Mouse (Mus musculus) embryonic facial prominence, embryonic 13.5 days (tissue): ENCODE measurements around the gene Dst. TPM values are rescaled to one million over a fixed set of nuclear protein-coding genes. Genes with fewer than 3 reads are reported as not detected.
"Not testable (repeated sequence)": the region's sequence is repeated elsewhere in the genome, so short reads cannot be mapped to it uniquely, and the experiment has no call there.

Experiments
- ATAC-seq: fragments of 200-750 bp; cut with Nextera tagmentation; 2 replicates; pipeline ENCODE4 v1.8.0; 2017; ENCODE audit warnings: low read depth; ENCODE audit not compliant: insufficient number of reproducible peaks, insufficient read depth, low FRiP score, low TSS enrichment
- H3K27ac ChIP-seq: fragments of 300-500 bp; sonication (generic); 2 replicates; pipeline ENCODE4 v1.5.1; 2015; ENCODE audit warnings: moderate library complexity, mild to moderate bottlenecking, inconsistent platforms
- H3K27me3 ChIP-seq: fragments of 300-500 bp; sonication (generic); 2 replicates; pipeline ENCODE4 v1.6.1; 2015; ENCODE audit warnings: mild to moderate bottlenecking, inconsistent platforms
- H3K36me3 ChIP-seq: fragments of 300-500 bp; sonication (generic); 2 replicates; pipeline ENCODE4 v1.6.1; 2015; ENCODE audit warnings: mild to moderate bottlenecking, inconsistent platforms
- H3K4me1 ChIP-seq: fragments of 300-500 bp; sonication (generic); 2 replicates; pipeline ENCODE4 v1.6.1; 2015; ENCODE audit warnings: inconsistent platforms
- H3K4me2 ChIP-seq: fragments of 300-500 bp; sonication (generic); 2 replicates; pipeline ENCODE4 v1.6.1; 2015; ENCODE audit warnings: moderate library complexity, mild to moderate bottlenecking, inconsistent platforms
- H3K4me3 ChIP-seq: fragments of 300-500 bp; sonication (generic); 2 replicates; pipeline ENCODE4 v1.5.1; 2015; ENCODE audit warnings: mild to moderate bottlenecking, inconsistent platforms
- H3K9ac ChIP-seq: fragments of 300-500 bp; sonication (generic); 2 replicates; pipeline ENCODE4 v1.6.1; 2015; ENCODE audit warnings: mild to moderate bottlenecking, inconsistent platforms
- H3K9me3 ChIP-seq: fragments of 300-500 bp; sonication (generic); 2 replicates; pipeline ENCODE4 v1.6.1; 2016; ENCODE audit warnings: inconsistent platforms
- WGBS: fragments of 180-500 bp; shearing (Covaris S2); methylation state at CpG from one replicate; pipeline ENCODE4 v1.1.7; 2015; ENCODE audit warnings: mixed read lengths; 5-methylcytosine and 5-hydroxymethylcytosine counted together
- polyA plus RNA-seq: library from polyadenylated mRNA; unstranded; fragments of >200 nt; fragmentation: Nextera tagmentation; extraction: Ambion mirVana; gene quantifications from 2 replicates; pipeline ENCODE4 v1.2.1, GENCODE M21; 2015

Gene Dst
- polyA plus RNA-seq, 1 experiment from 2014 or later, result 24.5 TPM

DNA sequence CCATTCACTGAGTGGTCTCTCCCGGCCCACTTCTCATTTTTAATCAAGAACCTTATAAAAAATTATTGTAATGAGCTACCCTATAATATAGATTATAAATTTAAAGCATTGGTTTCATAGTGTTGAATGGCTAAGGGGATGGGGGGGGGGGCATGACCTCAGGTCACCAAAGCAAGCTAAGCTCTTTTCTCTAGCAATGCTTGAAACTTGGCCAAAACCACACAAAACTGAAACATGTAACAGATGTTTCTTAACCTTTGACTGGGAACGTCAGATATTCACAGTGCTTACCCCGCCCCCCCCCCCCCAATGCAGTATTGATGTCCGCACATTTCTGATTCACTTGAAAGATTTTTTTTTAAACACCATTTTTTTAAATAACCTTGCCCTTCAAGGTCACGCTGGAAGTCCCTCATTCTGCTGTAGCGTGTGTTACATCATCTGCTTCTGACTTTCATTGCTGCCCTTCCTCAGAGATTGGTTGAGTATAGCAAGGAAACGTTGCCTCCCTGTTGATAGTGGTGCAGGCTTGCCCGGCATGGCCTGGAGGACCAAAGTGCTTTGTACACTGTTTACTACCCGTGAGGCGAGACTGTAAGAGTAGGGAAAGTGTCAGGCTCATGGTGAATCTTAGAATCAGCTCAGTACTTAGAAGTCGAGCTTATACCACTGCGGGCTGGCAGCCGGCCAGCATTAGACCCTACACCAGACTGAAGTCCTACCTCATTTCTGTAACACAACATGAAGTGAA, 380.9 kb downstream of the Dst start:
- ATAC-seq, result 0 out of 2 replicates have a peak, but pooled peaks have one; percentile 30
- Histone ChIP-seq H3K4me1 (peaks cover 8% of the 10 kb centered on the region; the same call in 1 of the 2 replicates), H3K4me2 (no peak overlapping the region), H3K9ac (no peak overlapping the region), H3K27me3 (no peaks in the 10 kb centered on the region), H3K9me3 (no peaks in the 10 kb centered on the region), H3K27ac (no peak overlapping the region), H3K36me3 (peaks cover 70% of the 10 kb centered on the region), H3K4me3 (no peak overlapping the region)
- WGBS, result 66% methylated on average over 13 of the region's 13 CpGs

DNA sequence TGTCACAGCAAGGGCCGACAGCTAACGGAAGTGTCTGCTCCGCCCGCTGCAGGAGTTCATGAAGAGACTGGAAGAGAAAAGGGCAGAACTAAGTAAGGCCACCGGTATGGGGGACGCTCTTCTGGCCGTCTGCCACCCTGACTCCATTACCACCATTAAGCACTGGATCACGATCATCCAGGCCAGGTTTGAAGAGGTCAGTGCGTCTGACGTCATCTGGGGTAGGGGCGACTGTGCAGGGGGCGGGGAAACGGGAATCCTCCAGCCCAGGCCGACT, 381.4 kb downstream of the Dst start:
- no peak for ATAC-seq
- Histone ChIP-seq H3K4me2 (no peak overlapping the region), H3K27ac (peak overlapping the region; percentile 12; the same call in 1 of the 2 replicates), H3K4me1 (peaks cover 8% of the 10 kb centered on the region; the same call in 1 of the 2 replicates), H3K9me3 (no peaks in the 10 kb centered on the region), H3K27me3 (no peaks in the 10 kb centered on the region), H3K36me3 (peaks cover 69% of the 10 kb centered on the region), H3K4me3 (no peak overlapping the region), H3K9ac (no peak overlapping the region)
- WGBS, result 75% methylated on average over 14 of the region's 14 CpGs

DNA sequence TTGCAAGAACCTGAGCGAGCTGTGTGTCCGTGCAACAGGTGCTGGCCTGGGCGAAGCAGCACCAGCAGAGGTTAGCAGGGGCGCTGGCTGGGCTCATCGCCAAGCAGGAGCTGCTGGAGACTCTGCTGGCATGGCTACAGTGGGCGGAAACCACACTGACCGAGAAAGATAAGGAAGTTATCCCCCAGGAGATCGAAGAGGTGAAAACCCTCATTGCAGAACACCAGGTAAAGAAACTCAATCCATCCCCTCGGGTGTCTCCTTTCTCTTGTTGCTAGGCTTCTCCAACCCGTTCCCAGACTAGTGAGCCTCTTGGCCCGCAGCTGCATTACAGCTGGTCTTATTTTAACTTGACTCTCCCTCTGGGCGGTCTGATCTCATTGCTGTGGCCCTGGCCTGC, 382.3 kb downstream of the Dst start:
- no peak for ATAC-seq
- Histone ChIP-seq H3K4me2 (no peak overlapping the region), H3K4me3 (no peak overlapping the region), H3K27me3 (no peaks in the 10 kb centered on the region), H3K4me1 (peaks cover 8% of the 10 kb centered on the region; the same call in 1 of the 2 replicates), H3K9ac (no peak overlapping the region), H3K9me3 (no peaks in the 10 kb centered on the region), H3K36me3 (peaks cover 71% of the 10 kb centered on the region), H3K27ac (no peak overlapping the region)
- 80% methylated on average over 12 of the region's 12 CpGs for WGBS

DNA sequence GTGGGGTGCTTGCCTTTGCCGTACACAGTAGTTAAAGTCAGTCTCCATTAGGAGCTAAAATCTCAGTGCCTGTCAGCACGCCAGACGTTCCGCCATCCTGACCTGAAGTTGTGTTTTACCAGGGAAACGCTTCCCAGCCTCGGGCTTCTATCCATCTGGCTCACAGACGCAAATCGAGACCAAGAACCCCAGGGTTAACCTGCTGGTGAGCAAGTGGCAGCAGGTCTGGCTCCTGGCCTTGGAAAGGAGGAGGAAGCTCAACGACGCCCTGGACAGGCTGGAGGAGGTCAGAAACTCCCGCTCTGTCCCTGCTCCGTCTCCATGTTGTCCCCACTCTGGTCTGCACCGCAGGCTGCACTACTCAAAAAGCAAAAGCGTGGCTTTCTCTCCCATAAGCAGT, 385.2 kb downstream of the Dst start:
- Histone ChIP-seq H3K36me3 (peaks cover 68% of the 10 kb centered on the region), H3K4me3 (no peak overlapping the region), H3K27ac (no peak overlapping the region), H3K9me3 (no peaks in the 10 kb centered on the region), H3K4me2 (no peak overlapping the region), H3K27me3 (no peaks in the 10 kb centered on the region), H3K9ac (no peak overlapping the region), H3K4me1 (peaks cover 8% of the 10 kb centered on the region; the same call in 1 of the 2 replicates)
- no peak for ATAC-seq
- WGBS, result 75% methylated on average over 14 of the region's 14 CpGs

DNA sequence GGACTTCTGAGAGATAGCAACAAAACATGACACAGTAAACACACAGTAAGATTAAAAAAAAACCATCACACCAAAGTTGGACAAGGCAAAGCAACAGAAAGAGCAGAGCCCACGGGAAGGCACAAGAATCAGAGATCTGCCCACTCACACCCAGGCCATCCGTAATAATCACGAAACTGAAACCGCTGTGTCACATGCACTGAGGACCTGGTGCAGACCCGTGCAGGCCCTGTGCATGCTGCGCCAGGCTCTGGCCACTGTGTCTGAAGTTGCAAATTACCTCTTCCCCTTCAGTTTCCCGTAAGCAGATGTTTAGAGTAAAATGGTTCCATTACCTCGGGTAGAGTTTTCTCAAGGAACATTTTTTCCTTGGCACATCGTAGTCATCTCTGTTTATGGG, 389.6 kb downstream of the Dst start:
- H3K9me3 ChIP-seq, result no peaks in the 10 kb centered on the region
- no peak overlapping the region for H3K27ac ChIP-seq
- no peak overlapping the region for H3K9ac ChIP-seq
- H3K27me3 ChIP-seq, result no peaks in the 10 kb centered on the region
- no peak overlapping the region for H3K4me3 ChIP-seq
- WGBS, result 77% methylated on average over 9 of the region's 9 CpGs
- 0 out of 2 replicates have a peak, but pooled peaks cover 6% of the 10 kb centered on the region for H3K4me1 ChIP-seq
- no peak for ATAC-seq
- no peak overlapping the region for H3K4me2 ChIP-seq
- peaks cover 43% of the 10 kb centered on the region for H3K36me3 ChIP-seq

DNA sequence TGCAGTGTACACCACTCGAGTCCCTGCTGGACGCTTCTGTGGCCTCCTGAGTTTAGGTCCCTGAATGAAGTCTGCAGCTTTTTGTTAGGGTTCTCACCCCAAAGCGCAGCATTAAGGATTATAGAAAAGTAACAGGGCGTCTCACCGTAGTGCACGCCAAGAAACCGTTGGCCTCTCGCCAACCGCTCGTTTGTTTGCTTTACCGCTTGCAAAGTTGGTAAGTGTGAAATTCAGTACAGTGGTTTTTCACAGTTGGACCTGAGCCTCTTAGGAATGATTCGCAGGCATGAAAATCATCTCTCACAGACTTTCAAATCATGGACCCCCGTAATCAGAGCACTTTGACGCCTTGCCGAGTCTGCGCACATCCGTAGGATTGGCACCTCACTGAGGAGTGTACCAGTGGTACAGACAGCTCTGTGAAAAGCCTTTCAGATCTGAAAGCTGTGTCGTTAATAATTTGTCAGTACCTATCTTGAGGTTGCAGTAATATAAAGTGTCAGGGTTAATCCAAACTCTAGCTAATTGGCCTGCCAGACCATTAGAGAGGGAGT, 390.7 kb downstream of the Dst start:
- no peak for ATAC-seq
- 0 out of 2 replicates have a peak, but pooled peaks cover 6% of the 10 kb centered on the region for H3K4me1 ChIP-seq
- no peak overlapping the region for H3K9ac ChIP-seq
- H3K27me3 ChIP-seq, result no peaks in the 10 kb centered on the region
- H3K9me3 ChIP-seq, result no peaks in the 10 kb centered on the region
- H3K27ac ChIP-seq, result no peak overlapping the region
- 76% methylated on average over 18 of the region's 18 CpGs for WGBS
- peaks cover 42% of the 10 kb centered on the region for H3K36me3 ChIP-seq
- no peak overlapping the region for H3K4me2 ChIP-seq
- no peak overlapping the region for H3K4me3 ChIP-seq

DNA sequence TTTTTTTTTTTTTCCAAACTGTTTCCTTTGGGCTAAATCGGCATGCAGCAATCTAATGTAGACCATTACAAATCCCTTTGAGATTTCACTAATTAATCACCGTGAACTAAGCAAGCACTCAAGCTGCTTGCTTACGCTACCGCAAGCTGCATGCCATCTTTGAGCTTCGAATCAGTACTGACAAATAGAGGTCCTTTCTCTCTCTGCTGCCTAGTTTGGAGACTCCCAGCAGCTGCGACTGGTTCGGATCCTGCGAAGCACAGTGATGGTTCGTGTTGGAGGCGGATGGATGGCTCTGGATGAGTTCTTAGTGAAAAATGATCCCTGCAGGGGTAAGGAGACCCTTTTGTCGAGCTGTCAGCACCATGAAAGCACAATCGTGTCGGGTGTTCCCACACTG, 391.5 kb downstream of the Dst start:
- Histone ChIP-seq H3K9me3 (no peaks in the 10 kb centered on the region), H3K4me2 (no peak overlapping the region), H3K9ac (no peak overlapping the region), H3K4me3 (no peak overlapping the region), H3K27ac (no peak overlapping the region), H3K4me1 (0 out of 2 replicates have a peak, but pooled peaks cover 6% of the 10 kb centered on the region), H3K27me3 (no peaks in the 10 kb centered on the region), H3K36me3 (peaks cover 36% of the 10 kb centered on the region)
- 59% methylated on average over 13 of the region's 13 CpGs for WGBS
- no peak for ATAC-seq

DNA sequence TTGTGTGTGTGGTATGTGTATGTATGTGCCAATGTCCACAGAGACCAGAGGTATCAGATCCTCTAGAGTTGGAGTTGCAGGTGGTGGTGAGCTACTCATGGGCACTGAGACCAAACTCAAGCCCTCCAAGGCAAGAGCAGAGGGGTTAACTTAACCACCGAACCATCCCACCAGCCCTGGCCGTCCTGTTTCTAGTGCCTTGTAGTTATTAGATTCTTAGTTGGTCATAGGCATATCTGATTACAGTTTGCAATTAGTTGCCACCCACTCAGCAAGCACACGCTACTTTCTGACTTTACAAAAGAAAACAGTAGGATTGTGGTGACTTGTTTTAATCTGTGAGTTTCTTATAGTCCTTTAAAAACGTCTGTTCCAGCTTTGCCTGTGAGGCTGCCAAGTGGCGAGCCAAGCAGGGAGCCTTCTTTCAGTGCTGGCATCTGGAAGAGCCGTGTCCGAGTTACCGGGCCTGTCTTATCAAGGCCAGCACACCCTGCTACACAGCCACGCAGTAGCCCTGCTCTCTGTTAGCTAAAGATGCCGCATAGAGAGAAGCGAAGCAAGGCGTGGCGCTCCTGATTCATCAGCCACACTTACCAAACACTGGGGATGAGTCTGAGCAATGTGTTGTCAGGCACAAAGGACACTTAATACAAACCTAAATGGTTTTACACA, 392.4 kb downstream of the Dst start:
- 74% methylated on average over 13 of the region's 13 CpGs for WGBS
- no peaks in the 10 kb centered on the region for H3K9me3 ChIP-seq
- H3K4me3 ChIP-seq, result no peak overlapping the region
- ATAC-seq, result no peak
- H3K27ac ChIP-seq, result no peak overlapping the region
- no peak overlapping the region for H3K4me2 ChIP-seq
- H3K36me3 ChIP-seq, result peaks cover 33% of the 10 kb centered on the region
- 0 out of 2 replicates have a peak, but pooled peaks cover 6% of the 10 kb centered on the region for H3K4me1 ChIP-seq
- no peak overlapping the region for H3K9ac ChIP-seq
- H3K27me3 ChIP-seq, result no peaks in the 10 kb centered on the region

DNA sequence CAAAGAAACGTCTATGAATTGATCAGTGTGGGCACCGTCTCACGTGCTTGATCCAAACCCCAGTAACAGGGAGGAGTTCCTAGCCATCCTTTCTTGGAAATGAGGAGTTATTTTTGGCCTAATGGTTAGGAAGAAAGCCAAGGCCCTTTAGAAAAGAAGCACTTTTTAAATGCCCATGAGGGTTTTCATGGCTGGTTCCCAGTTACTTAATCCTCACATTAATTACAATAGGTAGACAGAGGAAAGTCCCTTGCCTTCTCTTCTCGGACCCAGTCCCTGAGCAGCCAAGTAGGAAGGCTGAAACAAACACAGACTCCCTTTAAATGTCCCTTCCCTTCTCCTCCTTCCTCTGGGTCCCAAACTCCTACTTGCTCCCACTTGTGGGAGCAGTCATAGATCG, 396.2 kb downstream of the Dst start:
- Histone ChIP-seq H3K4me3 (no peak overlapping the region), H3K4me2 (no peak overlapping the region), H3K9ac (no peak overlapping the region), H3K9me3 (no peaks in the 10 kb centered on the region), H3K27ac (no peak overlapping the region), H3K4me1 (no peaks in the 10 kb centered on the region), H3K27me3 (no peaks in the 10 kb centered on the region), H3K36me3 (peaks cover 53% of the 10 kb centered on the region)
- 81% methylated on average over 5 of the region's 5 CpGs for WGBS
- no peak for ATAC-seq

DNA sequence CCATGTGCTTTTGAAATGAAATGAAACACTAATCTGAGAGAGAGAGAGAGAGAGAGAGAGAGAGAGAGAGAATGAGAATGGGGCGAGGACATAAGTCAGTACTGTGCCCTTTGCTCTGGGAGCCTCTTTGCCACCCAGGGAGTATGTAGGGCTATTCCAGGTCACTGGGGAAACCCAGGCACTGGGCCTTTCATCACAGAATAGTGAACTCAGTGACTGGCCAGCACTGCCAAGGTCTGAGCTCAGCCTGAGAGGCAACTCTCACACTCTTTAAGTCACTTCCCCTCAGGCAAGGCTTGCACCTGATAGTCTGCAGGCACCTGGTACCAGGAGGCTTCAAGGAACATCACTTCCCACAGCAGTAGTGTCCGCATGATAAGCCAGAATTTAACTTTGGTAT, 398.7 kb downstream of the Dst start:
- Histone ChIP-seq H3K9me3 (no peaks in the 10 kb centered on the region), H3K4me2 (no peak overlapping the region), H3K4me3 (no peak overlapping the region), H3K36me3 (peaks cover 45% of the 10 kb centered on the region), H3K27ac (no peak overlapping the region), H3K27me3 (no peaks in the 10 kb centered on the region), H3K4me1 (no peaks in the 10 kb centered on the region), H3K9ac (no peak overlapping the region)
- ATAC-seq, result no peak
- 94% methylated on average over 2 of the region's 2 CpGs for WGBS

DNA sequence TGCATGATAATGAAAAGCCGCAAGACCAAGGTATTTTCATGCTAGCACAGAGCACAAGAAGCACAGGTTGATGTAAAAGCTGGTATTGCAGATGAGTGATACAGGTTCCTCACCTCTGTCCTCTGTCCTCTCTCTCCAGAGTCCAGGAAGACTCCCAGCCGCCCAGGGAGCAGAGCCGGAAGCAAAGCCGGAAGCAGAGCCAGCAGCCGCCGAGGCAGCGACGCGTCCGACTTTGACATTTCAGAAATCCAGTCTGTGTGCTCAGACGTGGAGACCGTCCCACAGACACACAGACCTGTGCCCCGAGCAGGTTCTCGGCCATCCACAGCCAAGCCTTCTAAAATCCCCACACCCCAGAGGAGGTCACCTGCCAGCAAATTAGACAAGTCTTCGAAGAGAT, 399.2 kb downstream of the Dst start:
- H3K9ac ChIP-seq, result no peak overlapping the region
- no peaks in the 10 kb centered on the region for H3K9me3 ChIP-seq
- H3K27me3 ChIP-seq, result no peaks in the 10 kb centered on the region
- H3K4me3 ChIP-seq, result no peak overlapping the region
- H3K36me3 ChIP-seq, result peaks cover 45% of the 10 kb centered on the region
- 93% methylated on average over 15 of the region's 15 CpGs for WGBS
- H3K4me1 ChIP-seq, result no peaks in the 10 kb centered on the region
- no peak overlapping the region for H3K4me2 ChIP-seq
- H3K27ac ChIP-seq, result no peak overlapping the region
- ATAC-seq, result no peak

DNA sequence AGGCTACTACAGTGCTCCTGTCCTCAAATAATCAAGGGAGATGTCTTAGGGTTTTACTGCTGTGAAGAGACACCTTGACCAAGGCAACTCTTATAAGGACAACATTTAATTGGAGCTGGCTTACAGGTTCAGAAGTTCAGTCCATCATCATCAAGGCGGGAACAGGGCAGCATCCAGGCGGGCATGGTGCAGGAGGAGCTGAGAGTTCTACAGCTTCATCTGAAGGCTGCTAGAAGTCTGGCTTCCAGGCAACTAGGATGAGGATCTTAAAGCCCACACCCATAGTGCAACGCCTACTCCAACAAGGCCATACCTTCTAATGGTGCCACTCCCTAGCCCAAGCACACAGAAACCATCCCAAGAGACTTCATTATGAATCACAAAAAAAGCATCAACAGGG, 400.8 kb downstream of the Dst start:
- H3K9me3 ChIP-seq, H3K4me1 ChIP-seq, H3K4me3 ChIP-seq, H3K27ac ChIP-seq, H3K27me3 ChIP-seq, H3K9ac ChIP-seq, H3K4me2 ChIP-seq, ATAC-seq: not testable (repeated sequence)
- 97% methylated on average over 3 of the region's 3 CpGs for WGBS
- H3K36me3 ChIP-seq, result peaks cover 32% of the 10 kb centered on the region
